Mouse (Mus musculus) c-Kit-positive CD71-positive TER-119-negative erythroid progenitor cells, embryonic 14.5 days (primary cell): Measurements from ENCODE around the gene Dexi.

Experiments used
- DNase-seq: peaks from one replicate; pipeline ENCODE4 v3.0.0-alpha.2; 2013; ENCODE audit warnings: low read depth

Dexi gene

GRCm38 (mm10) chr16:10453872-10454582 is 88.8 kb downstream of the Dexi start:
- DNase-seq: no peak
